Mouse (Mus musculus) layer of hippocampus, postnatal 25 days (tissue): ENCODE data around the gene Tnrc6c. TPM values are rescaled to one million over a fixed set of nuclear protein-coding genes. Genes with fewer than 3 reads are reported as not detected.

Experiments used
- DNase-seq, 2 experiments: peaks; one replicate each; pipeline ENCODE4 v3.0.0; 2022; ENCODE audit warnings: mixed read lengths in 2 of 2, low spot score in 1 of 2; ENCODE audit errors: extremely low spot score in 1 of 2
- total RNA-seq, 2 experiments: library from RNA; stranded (reverse); gene quantifications; 2 replicates each; pipeline ENCODE4 v1.2.3; 2021

Tnrc6c gene
- total RNA-seq, 2 experiments from 2014 or later = 53.8 to 76.8 TPM

DNA sequence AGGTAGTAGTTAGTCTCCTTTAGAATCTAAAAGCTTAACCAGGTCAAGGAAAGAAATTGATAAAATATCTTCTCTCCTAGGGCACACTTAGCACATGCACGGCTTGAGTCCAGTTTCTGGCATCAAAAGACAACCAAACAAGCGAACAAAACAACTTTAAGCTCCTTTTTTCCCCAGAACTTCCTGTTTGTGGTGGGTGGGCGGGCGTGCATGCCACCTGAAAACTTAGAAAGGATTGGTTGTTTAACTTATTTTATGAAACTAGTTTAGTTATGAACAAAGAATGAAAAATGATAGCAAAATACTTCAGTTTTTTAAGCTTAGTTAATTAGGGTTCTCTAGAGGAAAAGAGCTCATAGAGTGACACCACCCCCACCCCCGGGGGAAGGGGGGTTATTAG lies 17.5 kb downstream of the Tnrc6c start:
- DNase-seq = no peak

GRCm38 (mm10) chr11:117674531-117674930 lies 20.4 kb downstream of the Tnrc6c start:
- DNase-seq = no peak

DNA sequence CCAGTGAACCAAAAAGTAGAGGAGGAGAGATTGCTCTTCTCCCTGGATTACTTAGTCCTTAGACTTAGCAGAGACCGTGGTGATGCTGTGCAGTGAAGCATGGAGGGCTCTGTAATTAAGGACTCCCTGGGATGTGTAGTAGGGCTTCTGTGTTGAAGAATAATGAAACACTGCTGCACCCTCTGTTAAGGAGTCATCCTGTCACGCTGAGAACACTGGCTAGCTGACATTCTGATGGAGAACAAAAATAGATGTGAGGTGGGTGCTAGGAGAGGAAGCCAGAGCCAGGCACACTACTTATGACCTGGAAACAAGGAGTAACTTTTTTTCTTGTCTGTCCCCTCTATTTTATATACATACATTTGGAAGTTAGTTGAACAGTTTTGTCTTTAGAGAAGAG lies 22.6 kb downstream of the Tnrc6c start:
- no peak for DNase-seq

DNA sequence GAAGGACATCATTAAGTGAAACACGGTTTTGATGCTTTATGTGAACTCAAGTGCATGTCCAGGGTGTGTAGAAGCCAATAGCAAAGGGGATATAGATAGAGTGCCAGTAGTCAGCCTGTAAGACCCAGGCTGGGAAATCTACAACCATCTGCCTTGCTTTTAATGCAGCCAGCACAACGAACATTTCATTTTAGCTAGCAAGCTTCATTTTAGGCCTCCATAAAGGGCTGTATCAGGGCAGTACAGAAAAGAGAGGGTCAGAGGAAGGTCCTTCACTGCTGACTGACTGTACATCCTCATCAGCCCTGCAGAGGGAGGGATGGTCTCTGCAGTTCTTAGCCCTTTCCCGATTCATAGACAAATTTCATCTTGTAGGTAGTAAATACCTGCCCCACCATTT lies 23.0 kb downstream of the Tnrc6c start:
- no peak for DNase-seq

DNA sequence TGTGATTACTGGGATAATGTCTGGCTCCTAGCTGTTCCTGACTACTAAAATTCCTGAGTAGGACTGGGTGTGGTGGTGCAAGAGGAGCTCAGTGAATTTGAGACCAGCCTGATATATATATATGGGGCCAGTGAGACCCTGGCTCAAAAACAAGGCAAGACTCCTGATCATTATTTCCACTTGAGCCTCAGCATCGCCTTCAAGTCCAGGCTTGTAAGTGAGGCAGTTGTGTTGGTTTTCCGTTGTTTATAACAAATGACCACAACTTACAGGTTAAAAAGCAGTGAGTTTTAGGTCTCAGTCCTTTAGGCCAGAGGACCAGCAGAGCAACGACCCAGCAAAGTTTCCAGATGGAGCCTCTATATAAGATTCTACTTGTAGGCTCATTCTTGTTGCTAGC lies 23.5 kb downstream of the Tnrc6c start:
- DNase-seq = no peak

GRCm38 (mm10) chr11:117678155-117678554 lies 24.1 kb downstream of the Tnrc6c start:
- DNase-seq = no peak

DNA sequence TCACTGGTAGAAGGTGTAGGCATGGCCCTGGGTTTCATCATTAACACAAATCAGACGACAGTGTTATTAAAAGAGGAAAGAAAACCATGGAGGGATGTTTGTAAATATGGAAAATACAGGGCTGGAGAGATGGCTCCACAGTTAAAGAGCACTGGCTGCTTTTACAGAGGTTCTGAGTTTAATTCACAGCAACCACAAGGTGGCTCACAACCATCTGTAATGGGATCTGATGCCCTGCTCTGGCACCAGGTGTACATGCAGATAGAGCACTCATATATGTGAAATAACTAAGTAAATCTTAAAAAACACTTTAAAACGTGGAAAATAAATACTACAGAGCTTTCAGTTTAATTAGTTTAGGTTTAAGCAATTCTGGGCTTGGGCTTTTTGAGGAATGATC lies 24.7 kb downstream of the Tnrc6c start:
- DNase-seq = no peak

DNA sequence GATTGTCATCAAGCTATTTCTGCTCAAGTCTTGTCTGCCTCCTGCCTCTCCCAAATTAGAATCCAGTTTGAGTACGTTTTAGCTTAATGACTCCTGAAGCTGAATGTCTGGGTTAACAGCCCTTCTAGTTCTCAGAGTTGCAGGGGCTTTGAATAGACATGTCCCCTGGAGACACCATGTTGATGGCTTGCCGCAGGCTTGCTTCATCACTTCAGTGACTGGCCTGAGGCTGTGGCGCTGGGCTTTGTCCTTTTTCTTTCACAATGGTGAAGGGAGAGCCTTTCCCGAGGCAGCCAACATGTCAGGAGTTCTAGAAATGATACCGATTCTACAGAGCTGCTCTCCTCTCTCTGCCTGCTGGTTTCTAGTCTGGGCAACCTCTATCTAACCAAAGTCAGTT lies 30.6 kb downstream of the Tnrc6c start:
- no peak for DNase-seq

GRCm38 (mm10) chr11:117685461-117685860 lies 31.4 kb downstream of the Tnrc6c start:
- no peak for DNase-seq

DNA sequence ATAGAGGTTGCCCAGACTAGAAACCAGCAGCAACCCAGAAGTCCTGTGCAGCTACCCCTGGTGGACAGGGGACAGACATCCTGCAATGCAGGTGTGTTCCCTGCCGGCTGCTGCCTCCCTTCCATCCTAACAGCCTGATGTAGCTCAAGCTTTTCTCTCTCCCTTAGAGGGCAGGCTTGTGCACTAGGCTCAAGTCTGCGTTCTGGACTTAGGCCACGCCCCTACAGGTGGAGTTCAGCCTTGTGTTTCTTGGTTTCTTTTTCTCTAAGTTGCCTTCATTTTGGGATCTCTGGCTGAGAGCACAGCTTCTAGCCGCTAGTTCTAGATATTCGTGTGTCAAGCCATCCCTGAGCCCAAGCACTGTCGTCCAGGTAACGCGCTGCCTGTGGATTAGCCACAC lies 31.9 kb downstream of the Tnrc6c start:
- DNase-seq = no peak

GRCm38 (mm10) chr11:117688603-117689002 lies 34.5 kb downstream of the Tnrc6c start:
- DNase-seq = no peak

GRCm38 (mm10) chr11:117691311-117691710 lies 37.2 kb downstream of the Tnrc6c start:
- DNase-seq = no peak

GRCm38 (mm10) chr11:117694050-117694449 lies 40.0 kb downstream of the Tnrc6c start:
- no peak for DNase-seq

- DNase-seq = no peak
Observed at GRCm38 (mm10) chr11:117696585-117696984, 42.5 kb downstream of the Tnrc6c start.

- DNase-seq = no peak
Observed at GRCm38 (mm10) chr11:117700871-117701270, 46.8 kb downstream of the Tnrc6c start.

GRCm38 (mm10) chr11:117706267-117706666 lies 52.2 kb downstream of the Tnrc6c start:
- no peak for DNase-seq

DNA sequence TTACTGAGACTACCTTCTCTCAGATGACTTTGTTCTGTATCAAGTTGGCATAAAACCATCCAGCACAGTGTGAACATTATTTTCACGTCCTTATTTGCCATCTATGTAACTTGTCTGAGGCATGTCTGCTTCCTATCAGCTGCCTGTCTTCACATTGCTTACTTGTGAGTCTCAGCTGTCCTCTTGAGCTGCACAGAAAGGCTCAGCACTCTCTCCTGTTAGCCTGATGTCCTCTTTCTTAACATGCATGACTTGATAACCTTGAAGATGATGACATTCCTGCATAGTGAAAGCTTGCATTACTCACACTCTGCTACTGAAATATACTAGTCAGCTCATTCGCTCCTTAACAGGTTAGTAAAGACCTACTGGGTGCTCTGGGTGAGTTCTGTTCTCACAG lies 53.1 kb downstream of the Tnrc6c start:
- no peak for DNase-seq

DNA sequence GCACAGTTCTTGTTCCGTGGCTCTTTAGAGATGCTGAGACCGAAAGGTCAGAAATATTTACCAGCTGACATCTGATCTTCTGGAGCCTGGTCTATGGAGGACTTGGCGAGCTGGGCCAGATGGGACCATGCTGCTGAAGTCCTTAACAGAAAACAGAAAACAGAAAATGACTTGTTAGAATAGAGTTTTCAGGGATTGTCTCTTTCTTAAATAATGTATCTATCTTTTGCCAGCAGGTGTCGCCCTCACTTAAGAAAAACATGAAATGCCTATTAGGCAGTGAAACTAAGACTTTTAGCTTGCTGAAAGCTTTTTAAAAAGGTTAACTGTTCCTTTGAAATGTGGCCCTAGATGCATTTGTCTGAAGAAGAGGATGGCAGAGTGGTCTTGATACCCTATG lies 55.2 kb downstream of the Tnrc6c start:
- peak in 1 of 2 experiments; percentile 75 for DNase-seq

DNA sequence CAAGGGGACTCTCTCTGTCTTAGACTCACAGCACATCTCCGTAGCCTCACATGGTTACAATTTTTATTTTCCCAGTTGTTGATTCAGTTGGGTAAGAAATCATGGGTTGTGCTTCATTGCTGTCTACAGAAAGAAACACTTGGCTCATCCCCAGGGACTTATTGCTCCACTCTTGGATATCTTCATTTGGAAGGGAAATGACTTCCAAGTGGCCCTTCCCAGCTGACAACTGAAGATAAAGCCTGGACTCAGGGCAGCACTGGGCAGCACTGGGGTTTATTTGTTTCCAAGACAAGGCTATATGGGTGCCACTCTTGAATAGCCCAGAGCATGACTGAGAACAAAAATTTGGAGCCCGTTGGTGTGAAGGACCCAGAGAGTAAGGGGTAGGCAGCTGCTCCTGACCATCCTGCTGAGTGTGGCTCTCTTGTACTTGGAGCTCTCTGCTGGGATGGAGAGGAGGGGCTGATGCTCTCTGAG lies 56.8 kb downstream of the Tnrc6c start:
- no peak for DNase-seq

DNA sequence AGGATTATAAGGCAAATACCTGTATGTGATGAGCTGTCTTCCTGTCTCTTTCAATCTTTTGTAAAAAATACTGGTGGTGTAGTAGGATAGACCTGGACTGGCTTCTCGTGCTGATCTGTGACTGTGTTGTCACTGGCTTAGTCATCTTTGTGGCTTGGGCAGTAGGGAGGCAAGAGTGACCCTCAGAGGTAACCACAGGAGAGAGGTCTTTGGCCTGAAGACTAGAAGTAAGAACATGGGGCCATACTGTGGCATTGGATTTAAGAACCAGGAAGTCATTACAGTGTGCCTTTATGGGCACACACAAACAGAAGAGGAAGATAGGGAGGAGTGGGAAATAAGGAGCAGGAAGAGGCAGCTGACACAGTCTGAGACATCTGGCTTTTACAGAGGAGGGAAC lies 58.0 kb downstream of the Tnrc6c start:
- no peak for DNase-seq

DNA sequence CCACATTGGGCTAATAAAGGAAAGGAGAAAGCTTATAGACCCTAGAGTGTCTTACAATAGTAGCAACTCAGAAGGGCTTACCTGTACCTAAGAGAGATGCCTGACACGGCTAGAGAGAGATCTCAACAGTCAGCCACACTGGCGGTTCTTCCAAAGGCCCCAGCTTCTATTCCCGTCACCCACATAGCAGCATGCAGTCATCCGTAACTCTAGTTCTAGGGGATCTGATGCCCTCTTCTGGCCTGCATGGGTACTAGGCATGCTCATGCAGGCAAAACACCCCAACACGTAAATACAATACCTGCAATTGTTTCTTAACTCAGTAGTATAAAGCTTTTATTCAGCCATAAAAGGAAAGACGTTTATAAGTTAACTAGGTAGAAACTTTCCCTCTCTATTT lies 59.3 kb downstream of the Tnrc6c start:
- no peak for DNase-seq

DNA sequence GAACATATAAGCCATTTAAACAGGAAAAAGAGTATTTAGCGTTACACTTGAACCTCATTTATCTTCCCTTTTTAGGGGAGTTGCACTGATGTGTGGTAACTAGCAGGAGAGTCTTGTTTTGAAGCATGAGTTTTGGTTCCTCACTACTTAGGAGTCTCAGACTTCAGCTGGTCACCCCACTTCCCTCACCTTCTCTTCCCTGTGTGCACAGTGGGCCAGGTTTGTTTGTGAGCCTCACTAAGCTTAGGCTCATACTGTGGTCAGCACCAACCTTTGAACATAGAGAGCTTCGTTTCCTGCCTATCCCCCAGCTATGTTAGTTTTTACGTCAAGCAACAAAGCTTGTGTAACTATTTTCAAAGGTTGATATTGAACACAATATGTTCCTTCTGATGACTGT lies 64.7 kb downstream of the Tnrc6c start:
- DNase-seq = no peak

- DNase-seq = no peak
Observed at GRCm38 (mm10) chr11:117724604-117725301, 70.7 kb downstream of the Tnrc6c start.
